Mouse (Mus musculus): ENCODE measurements around the gene Fgfr4. TPM values are rescaled to one million over a fixed set of nuclear protein-coding genes. Genes with fewer than 3 reads are reported as not detected.

Gene Fgfr4
- total and polyA plus RNA-seq, 3 experiments = not detected

GRCm38 (mm10) chr13:55168255-55168654 lies 15.8 kb downstream of the Fgfr4 start:
- Histone ChIP-seq H3K27me3 (ENCODE audit: control insufficient read depth in 1 of 2, insufficient read depth in 2 of 2, low read length in 2 of 2) (no peaks in the 10 kb centered on the region), H3K27ac (ENCODE audit: control insufficient read depth, low read depth, low read length) (no peak overlapping the region), H3K36me3 (ENCODE audit: control insufficient read depth in 1 of 2, insufficient read depth in 2 of 2, low read length in 2 of 2) (no peaks in the 10 kb centered on the region), H3K79me2 (ENCODE audit: control insufficient read depth, insufficient read depth, low read length, poor library complexity) (no peaks in the 10 kb centered on the region), H3K9ac (ENCODE audit: control insufficient read depth, low read depth, low read length, poor library complexity, severe bottlenecking) (no peak overlapping the region), H3K4me1 (ENCODE audit: control insufficient read depth in 1 of 2, insufficient read depth in 2 of 2, low read length in 2 of 2) (no peaks in the 10 kb centered on the region), H3K4me3 (ENCODE audit: control insufficient read depth in 1 of 2, insufficient read depth in 1 of 2, low read depth in 2 of 2, low read length in 2 of 2) (no peak overlapping the region), H3K9me3 (replicated peaks; ENCODE audit: insufficient read depth, low read length) (no peaks in the 10 kb centered on the region)
- no peak for DNase-seq (ENCODE audit: low read depth, low spot score)
- no peak for TF ChIP-seq MAZ (IDR thresholded peaks at IDR 0.05; ENCODE audit: low read depth, low read length)
- no peak for TF ChIP-seq POLR2AphosphoS5 (IDR thresholded peaks at IDR 0.05; ENCODE audit: borderline replicate concordance, low read depth, low read length)
- no peak for TF ChIP-seq TAL1 (IDR thresholded peaks at IDR 0.05; ENCODE audit: low read length)
- TF ChIP-seq E2F4 (IDR thresholded peaks at IDR 0.05; ENCODE audit: borderline replicate concordance, low read depth, low read length) = no peak
- TF ChIP-seq CTCF (IDR thresholded peaks at IDR 0.05 in 2 of 3, conservative IDR thresholded peaks at IDR 0.05 in 1 of 3; ENCODE audit: control insufficient read depth in 1 of 3, insufficient read depth in 1 of 3, low read depth in 2 of 3, low read length in 3 of 3, poor library complexity in 1 of 3, severe bottlenecking in 1 of 3) = no peak
- TF ChIP-seq ZNF384 (IDR thresholded peaks at IDR 0.05; ENCODE audit: low read depth, low read length) = no peak
- TF ChIP-seq SMC3 (IDR thresholded peaks at IDR 0.05; ENCODE audit: low read depth, low read length) = no peak
- no peak for TF ChIP-seq ETS1 (IDR thresholded peaks at IDR 0.05; ENCODE audit: low read depth, low read length)
- TF ChIP-seq RCOR1 (IDR thresholded peaks at IDR 0.05; ENCODE audit: low read depth, low read length) = no peak
- no peak for TF ChIP-seq GABPA (IDR thresholded peaks at IDR 0.05; ENCODE audit: low read depth, low read length)
- no peak for TF ChIP-seq MYB (IDR thresholded peaks at IDR 0.05; ENCODE audit: low read depth, low read length)
- TF ChIP-seq KAT2A (conservative IDR thresholded peaks at IDR 0.05; ENCODE audit: low read depth, low read length) = no peak
- no peak for TF ChIP-seq MXI1 (IDR thresholded peaks at IDR 0.05; ENCODE audit: low read depth, low read length)
- TF ChIP-seq NELFE (IDR thresholded peaks at IDR 0.05; ENCODE audit: low read depth, low read length) = no peak
- TF ChIP-seq MAX (IDR thresholded peaks at IDR 0.05; ENCODE audit: low read length) = no peak
- no peak for TF ChIP-seq MAFK (IDR thresholded peaks at IDR 0.05; ENCODE audit: borderline replicate concordance, low read depth, low read length)
- no peak for TF ChIP-seq TBP (IDR thresholded peaks at IDR 0.05; ENCODE audit: low read depth, low read length)
- TF ChIP-seq NRF1 (IDR thresholded peaks at IDR 0.05; ENCODE audit: insufficient read depth, low read depth, low read length, poor library complexity, severe bottlenecking) = no peak

- DNase-seq (ENCODE audit: low read depth, low spot score) = no peak
- no peak overlapping the region for H3K9ac ChIP-seq (ENCODE audit: control insufficient read depth, low read depth, low read length, poor library complexity, severe bottlenecking)
- H3K36me3 ChIP-seq (ENCODE audit: control insufficient read depth in 1 of 2, insufficient read depth in 2 of 2, low read length in 2 of 2) = no peaks in the 10 kb centered on the region
- no peaks in the 10 kb centered on the region for H3K79me2 ChIP-seq (ENCODE audit: control insufficient read depth, insufficient read depth, low read length, poor library complexity)
- TF ChIP-seq CHD1 (IDR thresholded peaks at IDR 0.05; ENCODE audit: low read depth, low read length) = no peak
- TF ChIP-seq POLR2AphosphoS5 (IDR thresholded peaks at IDR 0.05; ENCODE audit: borderline replicate concordance, low read depth, low read length) = no peak
- no peak for TF ChIP-seq SMC3 (IDR thresholded peaks at IDR 0.05; ENCODE audit: low read depth, low read length)
- TF ChIP-seq JUND (IDR thresholded peaks at IDR 0.05; ENCODE audit: low read depth, low read length) = no peak
- no peak for TF ChIP-seq CTCF (IDR thresholded peaks at IDR 0.05 in 2 of 3, conservative IDR thresholded peaks at IDR 0.05 in 1 of 3; ENCODE audit: control insufficient read depth in 1 of 3, insufficient read depth in 1 of 3, low read depth in 2 of 3, low read length in 3 of 3, poor library complexity in 1 of 3, severe bottlenecking in 1 of 3)
- no peak for TF ChIP-seq CHD2 (IDR thresholded peaks at IDR 0.05; ENCODE audit: low read length)
- TF ChIP-seq E2F4 (IDR thresholded peaks at IDR 0.05; ENCODE audit: borderline replicate concordance, low read depth, low read length) = no peak
- TF ChIP-seq RAD21 (IDR thresholded peaks at IDR 0.05; ENCODE audit: low read depth, low read length) = no peak
- H3K4me3 ChIP-seq (ENCODE audit: control insufficient read depth in 1 of 2, insufficient read depth in 1 of 2, low read depth in 2 of 2, low read length in 2 of 2) = no peak overlapping the region
- no peak overlapping the region for H3K27ac ChIP-seq (ENCODE audit: control insufficient read depth, low read depth, low read length)
- H3K27me3 ChIP-seq (ENCODE audit: control insufficient read depth in 1 of 2, insufficient read depth in 2 of 2, low read length in 2 of 2) = no peaks in the 10 kb centered on the region
- no peaks in the 10 kb centered on the region for H3K4me1 ChIP-seq (ENCODE audit: control insufficient read depth in 1 of 2, insufficient read depth in 2 of 2, low read length in 2 of 2)
- H3K9me3 ChIP-seq (replicated peaks; ENCODE audit: insufficient read depth, low read length) = no peaks in the 10 kb centered on the region
Observed at GRCm38 (mm10) chr13:55168958-55169369, 16.5 kb downstream of the Fgfr4 start.
